Mouse (Mus musculus) frontal cortex, postnatal 14 days (tissue): ENCODE results near the gene Plxnc1.

Experiments used
- DNase-seq, 2 experiments: peaks; one replicate each; pipeline ENCODE4 v3.0.0; 2022; ENCODE audit warnings: low spot score in 2 of 2

Plxnc1 gene

GRCm38 (mm10) chr10:94920526-94920925 lies 24.1 kb downstream of the Plxnc1 start:
- DNase-seq = no peak

GRCm38 (mm10) chr10:94919960-94920359 lies 24.7 kb downstream of the Plxnc1 start:
- DNase-seq = no peak

GRCm38 (mm10) chr10:94919552-94919951 lies 25.1 kb downstream of the Plxnc1 start:
- peak in 1 of 2 experiments; percentile 52 for DNase-seq

GRCm38 (mm10) chr10:94918618-94919017 lies 26.0 kb downstream of the Plxnc1 start:
- DNase-seq = no peak

- no peak for DNase-seq
Observed at GRCm38 (mm10) chr10:94917990-94918389, 26.6 kb downstream of the Plxnc1 start.

- no peak for DNase-seq
Observed at GRCm38 (mm10) chr10:94917354-94917753, 27.3 kb downstream of the Plxnc1 start.

- no peak for DNase-seq
Observed at GRCm38 (mm10) chr10:94916610-94917009, 28.0 kb downstream of the Plxnc1 start.

- no peak for DNase-seq
Observed at GRCm38 (mm10) chr10:94915746-94916145, 28.9 kb downstream of the Plxnc1 start.

GRCm38 (mm10) chr10:94914081-94914480 lies 30.6 kb downstream of the Plxnc1 start:
- no peak for DNase-seq

GRCm38 (mm10) chr10:94913336-94913739 lies 31.3 kb downstream of the Plxnc1 start:
- DNase-seq = no peak

- no peak for DNase-seq
Observed at GRCm38 (mm10) chr10:94912551-94912950, 32.1 kb downstream of the Plxnc1 start.

GRCm38 (mm10) chr10:94911102-94911501 lies 33.5 kb downstream of the Plxnc1 start:
- DNase-seq = no peak

- DNase-seq = no peak
Observed at GRCm38 (mm10) chr10:94910570-94910969, 34.1 kb downstream of the Plxnc1 start.

- no peak for DNase-seq
Observed at GRCm38 (mm10) chr10:94909789-94910188, 34.8 kb downstream of the Plxnc1 start.

GRCm38 (mm10) chr10:94908976-94909717 lies 35.5 kb downstream of the Plxnc1 start:
- no peak for DNase-seq

- peak; percentile 67 to 77 for DNase-seq
Observed at GRCm38 (mm10) chr10:94905689-94906473, 38.8 kb downstream of the Plxnc1 start.

GRCm38 (mm10) chr10:94905219-94905618 lies 39.4 kb downstream of the Plxnc1 start:
- DNase-seq = peak; percentile 27 to 38

- DNase-seq = no peak
Observed at GRCm38 (mm10) chr10:94896950-94897349, 47.7 kb downstream of the Plxnc1 start.

- no peak for DNase-seq
Observed at GRCm38 (mm10) chr10:94896311-94896710, 48.3 kb downstream of the Plxnc1 start.

GRCm38 (mm10) chr10:94895876-94896275 lies 48.8 kb downstream of the Plxnc1 start:
- no peak for DNase-seq

GRCm38 (mm10) chr10:94889735-94890134 lies 54.9 kb downstream of the Plxnc1 start:
- no peak for DNase-seq

- no peak for DNase-seq
Observed at GRCm38 (mm10) chr10:94883216-94883615, 61.4 kb downstream of the Plxnc1 start.

GRCm38 (mm10) chr10:94871506-94871905 lies 73.1 kb downstream of the Plxnc1 start:
- no peak for DNase-seq
